Mouse (Mus musculus) thymus, adult 2 months (tissue): Measurements from ENCODE around the gene Usp6nl. TPM values are rescaled to one million over a fixed set of nuclear protein-coding genes. Genes with fewer than 3 reads are reported as not detected.

Experiments
- DNase-seq: peaks from one replicate; pipeline ENCODE4 v3.0.0; 2021
- H3K27ac ChIP-seq: fragments of 200-500 bp; 2 replicates; pipeline ENCODE4 v1.5.1; 2012; ENCODE audit warnings: low read length, control low read depth; ENCODE audit not compliant: control insufficient read depth, insufficient read depth
- H3K27me3 ChIP-seq: fragments of 200-500 bp; 2 replicates; pipeline ENCODE4 v1.6.1; 2012; ENCODE audit warnings: mild to moderate bottlenecking, low read length, moderate library complexity, mixed read lengths; ENCODE audit not compliant: control insufficient read depth, insufficient read depth
- H3K36me3 ChIP-seq: fragments of 200-500 bp; 2 replicates; pipeline ENCODE4 v1.6.1; 2012; ENCODE audit warnings: mild to moderate bottlenecking, low read length, moderate library complexity; ENCODE audit not compliant: control insufficient read depth, insufficient read depth
- H3K4me1 ChIP-seq: fragments of 200-500 bp; replicated peaks from 2 replicates; pipeline ENCODE4 v1.6.1; 2012; ENCODE audit warnings: low read length; ENCODE audit not compliant: control insufficient read depth, insufficient read depth
- H3K4me3 ChIP-seq: fragments of 200-500 bp; 2 replicates; pipeline ENCODE4 v1.5.1; 2012; ENCODE audit warnings: mild to moderate bottlenecking, low read length, control low read depth, moderate library complexity; ENCODE audit not compliant: control insufficient read depth, insufficient read depth
- CTCF ChIP-seq: fragments of 200-500 bp; IDR thresholded peaks from 2 replicates; pipeline ENCODE4 v1.5.1; 2012; ENCODE audit warnings: mild to moderate bottlenecking, control low read depth, low read length, moderate library complexity, borderline replicate concordance; ENCODE audit not compliant: control insufficient read depth, poor library complexity, insufficient read depth; ENCODE audit errors: extremely low read depth
- POLR2A ChIP-seq: fragments of 200-500 bp; IDR thresholded peaks from 2 replicates; pipeline ENCODE4 v1.6.1; 2012; ENCODE audit warnings: mild to moderate bottlenecking, low read length, control low read depth, moderate library complexity; ENCODE audit not compliant: control insufficient read depth, poor library complexity, insufficient read depth; ENCODE audit errors: extremely low read depth
- WGBS: fragments of 180-500 bp; shearing (Covaris S2); methylation state at CpG from one replicate; pipeline ENCODE4 v1.1.7; 2018; 5-methylcytosine and 5-hydroxymethylcytosine counted together
- polyA plus RNA-seq: library from polyadenylated mRNA; depleted of rRNA; stranded (reverse); fragments of >200 nt; gene quantifications from 2 replicates; pipeline ENCODE4 v1.2.3, GENCODE M21; 2012

Usp6nl gene
- polyA plus RNA-seq, 1 experiment: 7.2 TPM

- no peak for TF ChIP-seq CTCF
- TF ChIP-seq POLR2A: no peak
- no peak overlapping the region for H3K27ac ChIP-seq
- DNase-seq: peak; percentile 37
- no peaks in the 10 kb centered on the region for H3K27me3 ChIP-seq
- WGBS: 81% methylated on average over 16 of the region's 16 CpGs
- H3K36me3 ChIP-seq: peaks cover 16% of the 10 kb centered on the region
- no peaks in the 10 kb centered on the region for H3K4me1 ChIP-seq
- no peak overlapping the region for H3K4me3 ChIP-seq
Measured at GRCm38 (mm10) chr2:6436085-6436950, 113.9 kb downstream of the Usp6nl start.

- no peaks in the 10 kb centered on the region for H3K4me1 ChIP-seq
- no peaks in the 10 kb centered on the region for H3K27me3 ChIP-seq
- H3K4me3 ChIP-seq: no peak overlapping the region
- 84% methylated on average over 9 of the region's 9 CpGs for WGBS
- TF ChIP-seq POLR2A: no peak
- TF ChIP-seq CTCF: no peak
- H3K27ac ChIP-seq: no peak overlapping the region
- DNase-seq: no peak
- peaks cover 15% of the 10 kb centered on the region for H3K36me3 ChIP-seq
Measured at GRCm38 (mm10) chr2:6441688-6442087, 119.2 kb downstream of the Usp6nl start.

DNA sequence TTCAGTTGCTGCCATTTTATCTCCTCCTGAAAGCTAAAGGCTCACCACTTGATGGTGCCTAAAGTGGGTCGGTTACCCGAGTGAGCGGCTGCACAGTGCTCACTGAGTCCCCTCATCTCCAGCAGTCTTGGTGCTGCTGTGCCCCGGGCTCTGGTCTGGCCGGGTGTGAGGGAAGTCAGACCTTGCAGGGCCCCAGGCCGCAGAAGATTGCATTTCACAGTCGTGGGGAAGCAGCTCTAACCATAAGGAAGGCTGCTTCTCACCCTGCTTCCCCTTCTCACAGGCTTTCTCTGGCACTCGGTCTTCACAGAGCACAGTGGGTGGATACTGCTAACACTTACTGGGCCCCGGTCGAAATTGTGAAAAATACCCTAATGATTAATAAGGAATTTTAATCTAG, 119.8 kb downstream of the Usp6nl start:
- no peak for DNase-seq
- H3K27ac ChIP-seq: no peak overlapping the region
- no peaks in the 10 kb centered on the region for H3K27me3 ChIP-seq
- H3K4me1 ChIP-seq: no peaks in the 10 kb centered on the region
- peaks cover 15% of the 10 kb centered on the region for H3K36me3 ChIP-seq
- no peak overlapping the region for H3K4me3 ChIP-seq
- TF ChIP-seq POLR2A: no peak
- no peak for TF ChIP-seq CTCF
- WGBS: 22% methylated on average over 10 of the region's 10 CpGs

GRCm38 (mm10) chr2:6444015-6444414, 121.5 kb downstream of the Usp6nl start:
- Histone ChIP-seq H3K4me1 (no peaks in the 10 kb centered on the region), H3K4me3 (no peak overlapping the region), H3K27ac (no peak overlapping the region), H3K36me3 (peaks cover 15% of the 10 kb centered on the region), H3K27me3 (no peaks in the 10 kb centered on the region)
- no peak for DNase-seq
- whole genome bisulfite sequencing: 97% methylated on average over 4 of the region's 4 CpGs
- no peak for TF ChIP-seq POLR2A
- TF ChIP-seq CTCF: no peak

GRCm38 (mm10) chr2:6444723-6445169, 122.3 kb downstream of the Usp6nl start:
- no peak overlapping the region for H3K4me3 ChIP-seq
- DNase-seq: no peak
- WGBS: 62% methylated on average over 4 of the region's 4 CpGs

DNA sequence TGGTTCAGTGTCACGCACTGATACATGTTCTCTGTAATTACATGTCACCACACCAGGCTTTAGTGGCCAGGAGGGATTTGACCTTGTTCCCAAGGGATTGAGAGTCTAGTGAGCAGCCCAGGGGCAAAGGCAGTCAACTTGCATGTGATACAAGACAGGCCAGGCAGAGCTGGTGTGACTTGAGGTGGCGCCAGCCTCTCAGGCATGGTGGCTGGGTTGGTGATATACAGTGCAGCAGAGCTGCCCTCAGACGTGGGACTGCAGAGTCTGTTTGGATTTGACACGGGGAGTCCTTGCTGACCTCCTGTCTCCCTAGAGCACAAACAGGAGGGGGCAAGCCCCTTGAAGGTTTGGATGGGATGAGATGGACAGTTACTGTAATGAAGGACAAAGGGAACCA, 123.4 kb downstream of the Usp6nl start:
- H3K4me3 ChIP-seq: no peak overlapping the region
- H3K27ac ChIP-seq: no peak overlapping the region
- no peaks in the 10 kb centered on the region for H3K27me3 ChIP-seq
- H3K36me3 ChIP-seq: peaks cover 7% of the 10 kb centered on the region; the same call in 1 of the 2 replicates
- WGBS: 96% methylated on average over 4 of the region's 4 CpGs
- DNase-seq: no peak
- TF ChIP-seq CTCF: no peak
- no peak for TF ChIP-seq POLR2A
- H3K4me1 ChIP-seq: no peaks in the 10 kb centered on the region

More at GRCm38 (mm10) chr2:6444723-6445169, 122.3 kb downstream of the Usp6nl start:
- Histone ChIP-seq H3K27ac (no peak overlapping the region), H3K36me3 (peaks cover 15% of the 10 kb centered on the region), H3K27me3 (no peaks in the 10 kb centered on the region), H3K4me1 (no peaks in the 10 kb centered on the region)
- no peak for TF ChIP-seq CTCF
- no peak for TF ChIP-seq POLR2A
